Mouse (Mus musculus) G1E (cell line): ENCODE data around the gene Amotl2.

Source experiments
- CTCF ChIP-seq: IDR thresholded peaks from 2 replicates; pipeline ENCODE4 v1.5.1; 2012; ENCODE audit warnings: low read depth, low read length, inconsistent platforms, mixed read lengths
- GATA1 ChIP-seq: IDR thresholded peaks from 2 replicates; pipeline ENCODE4 v1.6.1; 2012; ENCODE audit warnings: borderline replicate concordance, low read length, inconsistent platforms, mixed read lengths
- POLR2AphosphoS5 ChIP-seq: IDR thresholded peaks from 2 replicates; pipeline ENCODE4 v1.6.1; 2012; ENCODE audit warnings: low read depth, low read length, inconsistent platforms; ENCODE audit not compliant: insufficient replicate concordance
- TAL1 ChIP-seq: conservative IDR thresholded peaks from 2 replicates; pipeline ENCODE4 v1.6.1; 2012; ENCODE audit warnings: low read depth, low read length, inconsistent platforms, mixed read lengths

DNA sequence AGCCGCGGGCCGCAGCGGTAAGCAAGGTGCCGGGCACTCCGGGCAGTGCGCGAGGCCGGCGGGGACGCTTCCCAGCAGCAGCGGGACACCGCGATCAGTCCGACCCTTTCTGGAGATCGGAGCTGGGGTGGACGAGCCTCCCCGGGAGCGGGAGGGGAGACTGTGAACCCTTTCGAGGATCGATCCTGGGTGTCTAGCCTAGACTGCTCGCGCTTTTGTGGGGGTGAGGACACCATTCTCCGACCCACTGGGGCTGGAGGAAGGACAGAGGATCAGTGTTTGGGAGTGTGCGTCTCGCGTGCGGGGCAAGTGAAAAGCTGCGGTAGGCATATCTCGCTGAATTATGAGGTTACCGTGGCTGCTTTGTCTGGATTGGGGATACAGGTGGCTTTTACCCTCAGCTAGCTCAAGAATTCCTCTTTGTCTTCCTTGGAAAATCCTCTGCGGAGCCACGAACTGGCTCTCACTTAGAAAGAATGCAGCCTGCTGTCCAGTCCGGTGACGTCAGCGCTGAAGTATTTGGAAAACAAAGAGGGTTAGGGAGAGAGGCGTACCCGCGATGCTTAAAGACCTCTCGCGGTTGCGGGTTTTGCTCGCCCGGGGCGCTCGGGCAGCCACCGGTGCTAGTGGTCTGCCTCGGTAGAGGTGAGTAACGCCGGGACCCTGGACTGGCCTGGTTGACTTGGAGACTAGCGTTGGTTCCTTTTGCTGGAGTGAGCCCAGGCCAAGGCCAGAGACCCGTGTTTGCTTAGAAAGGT, 1.6 kb downstream of the Amotl2 start:
- TF ChIP-seq CTCF (no peak), TAL1 (no peak), GATA1 (no peak), POLR2AphosphoS5 (no peak)
